Mouse (Mus musculus): ENCODE data around the gene Hoxa11. TPM values are rescaled to one million over a fixed set of nuclear protein-coding genes. Genes with fewer than 3 reads are reported as not detected.

The Hoxa11 gene
- total RNA-seq (2023): not detected in 2 replicates

DNA sequence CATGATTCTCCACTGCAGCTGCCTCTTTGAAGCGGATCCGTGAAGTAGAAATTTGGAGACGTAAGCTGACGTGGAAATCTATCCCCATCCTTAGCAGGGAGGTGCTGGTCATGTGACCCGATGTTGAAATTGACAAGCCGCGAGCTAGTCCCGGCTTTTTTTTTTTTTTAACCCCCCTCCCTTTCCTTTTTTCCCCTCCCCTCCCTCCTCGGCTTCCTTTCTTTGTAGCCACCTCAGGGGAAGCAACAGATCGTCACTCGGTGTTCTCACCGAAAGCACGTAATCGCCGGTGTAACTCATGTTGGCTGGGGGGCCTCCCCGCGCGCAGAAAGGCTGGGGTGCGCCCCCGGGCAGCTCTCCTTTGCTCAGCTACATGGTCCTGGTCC, at the start of gene Hoxa11:
Gene Hoxa11, minus strand, starts transcription at position 54 of the 386 bp plus-strand sequence.

DNA sequence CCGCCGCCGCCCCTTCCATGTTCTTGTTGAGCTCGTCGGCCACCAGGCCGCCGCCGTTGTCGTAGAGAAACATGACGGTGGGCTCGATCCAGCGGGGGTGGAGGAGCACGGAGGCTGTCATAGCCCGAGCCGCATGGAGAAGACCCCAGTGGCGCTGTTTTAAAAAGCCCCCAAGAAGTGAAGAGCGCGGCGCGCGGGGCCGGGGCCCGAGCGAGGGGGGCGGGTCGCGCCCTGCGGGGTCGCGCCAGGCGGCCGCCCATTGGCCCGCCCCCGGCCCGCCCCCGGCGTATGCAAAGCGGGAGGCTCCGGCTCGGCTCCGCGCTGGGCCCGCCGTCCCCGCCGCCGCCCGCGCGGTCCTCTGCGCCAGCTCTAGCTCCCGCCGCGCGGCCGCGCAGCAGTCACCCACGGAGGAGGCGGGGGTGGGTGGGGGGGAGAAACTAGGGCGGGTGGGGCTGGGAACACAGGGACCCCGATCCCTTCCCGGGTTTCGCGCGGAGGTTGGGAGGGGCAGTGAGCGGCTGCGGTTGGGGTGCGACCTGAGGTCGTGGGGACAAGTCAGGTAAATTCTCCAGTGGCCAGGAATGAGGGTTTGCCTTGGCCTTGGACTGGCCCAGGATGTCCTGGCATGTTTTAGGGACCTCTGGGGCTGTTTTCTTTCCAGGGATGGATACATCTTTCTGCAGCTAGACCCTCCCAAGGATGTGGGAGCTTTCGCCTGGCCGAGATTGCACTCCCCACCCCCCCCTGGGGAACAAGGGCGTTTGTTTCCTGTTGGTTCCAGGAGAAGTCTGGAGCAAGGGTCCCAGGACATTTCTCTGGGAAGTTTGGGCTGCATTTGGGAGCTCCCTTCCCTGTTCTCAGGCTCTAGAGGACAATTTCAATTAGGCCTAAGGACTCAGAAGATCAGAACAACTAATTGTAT, 15.3 kb upstream of the Hoxa11 start, which contains the start of gene Hoxa13:
Gene Hoxa13, minus strand, starts transcription at position 227 of the 922 bp plus-strand sequence.

GRCm38 (mm10) chr6:52240389-52241000, 5.1 kb downstream of the Hoxa11 start, which contains the start of gene Hoxa10:
Gene Hoxa10 (minus strand): TSS chr6:52240854.

GRCm38 (mm10) chr6:52230516-52231165, 15.0 kb downstream of the Hoxa11 start, which contains the start of gene Hoxa9:
Gene Hoxa9 (minus strand): TSS chr6:52231089.

DNA sequence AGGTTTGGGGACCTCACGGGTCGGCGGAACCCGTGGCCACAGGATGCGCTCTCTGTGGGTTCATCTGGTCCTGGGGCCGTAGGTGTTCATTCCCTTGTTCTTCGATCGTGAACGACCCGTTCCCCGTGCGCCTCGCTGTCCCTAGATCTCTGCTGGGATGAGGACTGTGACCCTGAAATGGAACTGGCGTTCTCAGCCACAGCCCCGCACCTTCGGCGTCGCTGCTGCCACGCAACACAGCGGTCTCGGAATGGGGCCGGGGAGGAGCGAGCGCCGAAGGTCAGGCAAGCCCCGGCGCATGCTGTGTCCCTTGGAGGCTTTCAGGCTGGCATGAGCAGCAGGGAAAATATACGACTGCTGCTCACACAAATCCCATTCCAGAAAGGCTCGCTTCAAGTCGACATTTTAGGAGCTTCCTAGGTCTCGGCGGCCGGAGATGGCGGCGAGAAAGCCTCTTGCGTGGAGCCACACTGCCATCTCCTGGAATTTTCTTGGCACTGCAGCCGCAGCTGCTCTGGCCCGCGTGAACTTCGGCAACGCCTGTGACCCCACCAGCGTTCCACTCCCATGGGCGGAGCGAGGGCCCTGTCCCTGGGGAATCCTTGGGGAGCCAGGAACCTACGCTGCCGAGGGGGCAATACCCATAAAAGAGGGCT, 24.1 kb downstream of the Hoxa11 start, which contains the start of gene Hoxa7:
Gene Hoxa7, minus strand, starts transcription at position 518 of the 656 bp plus-strand sequence.

GRCm38 (mm10) chr6:52213119-52213986, 32.3 kb downstream of the Hoxa11 start, which contains the start of the genes Hoxa3 and Gm28308:
Gene Hoxa3 (minus strand): TSS chr6:52213336.
Gene Gm28308 (minus strand): TSS chr6:52213339.

DNA sequence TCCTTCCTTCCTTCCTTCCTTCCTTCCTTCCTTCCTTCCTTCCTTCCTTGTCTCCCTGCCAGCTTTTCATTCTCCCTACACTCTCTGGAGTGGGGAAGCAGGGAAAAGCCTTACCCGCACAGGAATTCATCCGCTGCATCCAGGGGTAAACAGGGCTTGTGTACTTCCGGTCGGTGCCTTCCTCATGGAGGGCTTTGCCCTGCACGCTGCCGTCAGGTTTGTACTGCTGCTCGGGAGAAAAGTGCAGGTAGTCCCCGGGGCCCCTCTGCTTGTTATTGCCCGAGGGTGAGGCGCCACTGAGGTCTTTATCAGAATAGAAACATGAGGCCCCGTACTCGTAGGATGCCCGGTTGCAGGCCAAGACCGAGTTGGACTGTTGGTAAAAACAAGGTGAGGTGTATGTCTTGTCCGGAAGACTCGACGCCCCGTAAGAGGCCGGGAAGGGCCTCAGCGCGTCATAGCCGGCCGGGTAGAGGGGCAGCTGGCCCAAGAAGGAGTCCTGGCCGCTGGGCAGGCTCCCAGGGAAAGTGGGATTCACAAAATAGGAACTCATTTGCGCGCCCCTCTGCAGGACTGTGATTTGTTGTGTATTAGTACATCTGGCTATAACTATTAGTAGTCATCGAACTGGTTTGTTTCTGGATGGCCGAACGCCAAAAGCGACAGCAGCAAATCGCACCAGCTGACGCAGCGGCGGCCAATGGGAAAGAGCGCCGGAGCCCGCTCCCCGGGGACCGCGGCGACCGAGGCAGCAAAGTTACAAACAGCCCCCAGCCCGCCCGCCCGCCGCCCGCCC, 37.3 kb downstream of the Hoxa11 start, which contains the start of gene Hoxa6:
Gene Hoxa6, minus strand, starts transcription at position 651 of the 796 bp plus-strand sequence.

GRCm38 (mm10) chr6:52204050-52204752, 41.4 kb downstream of the Hoxa11 start, which contains the start of gene Hoxa5:
Gene Hoxa5 (minus strand): TSS chr6:52204587.

Other genes with a start within 250 kb of the Hoxa11 start
- 214 and 275 TPM in 2 replicates for gene Skap2, start 233.3 kb downstream of the Hoxa11 start, total RNA-seq (2023)
- gene Hoxa1, start 87.5 kb downstream of the Hoxa11 start, total RNA-seq (2023): not detected in 2 replicates
- not detected in 2 replicates for gene Hoxa2, start 81.0 kb downstream of the Hoxa11 start, total RNA-seq (2023)
- not detected in 2 replicates for gene 5730596B20Rik, start 68.3 kb downstream of the Hoxa11 start, total RNA-seq (2023)
- 0.32 TPM in 1 of 2 replicates, not detected in the other for gene Hoxa4, start 54.1 kb downstream of the Hoxa11 start, total RNA-seq (2023)
- gene Hoxa5, start 41.2 kb downstream of the Hoxa11 start, total RNA-seq (2023): 0.25 TPM in 1 of 2 replicates, not detected in the other
- not detected in 2 replicates for gene Hoxa6, start 37.1 kb downstream of the Hoxa11 start, total RNA-seq (2023)
- gene Hoxa3, start 32.5 kb downstream of the Hoxa11 start, total RNA-seq (2023): not detected in 2 replicates
- not detected in 2 replicates for gene Gm28308, start 32.5 kb downstream of the Hoxa11 start, total RNA-seq (2023)
- gene Hoxa7, start 24.0 kb downstream of the Hoxa11 start, total RNA-seq (2023): not detected in 2 replicates
- 0.22 TPM in 1 of 2 replicates, not detected in the other for gene Hoxa9, start 14.7 kb downstream of the Hoxa11 start, total RNA-seq (2023)
- not detected in 2 replicates for gene Hoxa10, start 5.0 kb downstream of the Hoxa11 start, total RNA-seq (2023)
- not detected in 2 replicates for gene Hoxa13, start 15.1 kb upstream of the Hoxa11 start, total RNA-seq (2023)
- not detected in 2 replicates for gene Evx1, start 67.7 kb upstream of the Hoxa11 start, total RNA-seq (2023)

Measured in neutrophil, adult 65 days (primary cell).